Mouse (Mus musculus): ENCODE data around the gene Cx3cr1. TPM values are rescaled to one million over a fixed set of nuclear protein-coding genes. Genes with fewer than 3 reads are reported as not detected.

The Cx3cr1 gene
- total RNA-seq, 2 experiments from 2014 or later, result 30.8 to 31.7 TPM

GRCm38 (mm10) chr9:120099304-120099703 is 29.6 kb upstream of the Cx3cr1 start:
- Histone ChIP-seq H3K27ac (no peak overlapping the region), H3K4me3 (no peak overlapping the region)
- no peak for DNase-seq (ENCODE audit: low spot score in 2 of 2)
- no peak for TF ChIP-seq CTCF (conservative IDR thresholded peaks at IDR 0.05)

GRCm38 (mm10) chr9:120098682-120099081 is 29.0 kb upstream of the Cx3cr1 start:
- Histone ChIP-seq H3K4me3 (no peak overlapping the region), H3K27ac (no peak overlapping the region)
- TF ChIP-seq CTCF (conservative IDR thresholded peaks at IDR 0.05), result peak; percentile 95
- DNase-seq (ENCODE audit: low spot score in 2 of 2), result peak; percentile 70 to 80

GRCm38 (mm10) chr9:120095886-120096285 is 26.2 kb upstream of the Cx3cr1 start:
- no peak for DNase-seq (ENCODE audit: low spot score in 2 of 2)
- TF ChIP-seq CTCF (conservative IDR thresholded peaks at IDR 0.05), result no peak
- H3K4me3 ChIP-seq, result no peak overlapping the region
- no peak overlapping the region for H3K27ac ChIP-seq

GRCm38 (mm10) chr9:120093701-120094100 is 24.0 kb upstream of the Cx3cr1 start:
- no peak for TF ChIP-seq CTCF (conservative IDR thresholded peaks at IDR 0.05)
- DNase-seq (ENCODE audit: low spot score in 2 of 2), result no peak
- Histone ChIP-seq H3K27ac (no peak overlapping the region), H3K4me3 (no peak overlapping the region)

GRCm38 (mm10) chr9:120091696-120092238 is 22.1 kb upstream of the Cx3cr1 start, which contains the start of gene Ccr8:
TSS of gene Ccr8 (plus strand) at chr9:120092114.
- no peak for DNase-seq (ENCODE audit: low spot score in 2 of 2)
- Histone ChIP-seq H3K27ac (no peak within 1 kb of the TSS), H3K4me3 (no peak within 1 kb of the TSS)
- TF ChIP-seq CTCF (conservative IDR thresholded peaks at IDR 0.05), result no peak

- no peak for TF ChIP-seq CTCF (conservative IDR thresholded peaks at IDR 0.05)
- Histone ChIP-seq H3K4me3 (no peak overlapping the region), H3K27ac (no peak overlapping the region)
- DNase-seq (ENCODE audit: low spot score in 2 of 2), result no peak
Observed at GRCm38 (mm10) chr9:120091086-120091485, 21.4 kb upstream of the Cx3cr1 start.

GRCm38 (mm10) chr9:120089125-120089524 is 19.4 kb upstream of the Cx3cr1 start:
- Histone ChIP-seq H3K27ac (no peak overlapping the region), H3K4me3 (no peak overlapping the region)
- peak; percentile 27 for TF ChIP-seq CTCF (conservative IDR thresholded peaks at IDR 0.05)
- DNase-seq (ENCODE audit: low spot score in 2 of 2), result no peak

- Histone ChIP-seq H3K27ac (no peak overlapping the region), H3K4me3 (no peak overlapping the region)
- no peak for TF ChIP-seq CTCF (conservative IDR thresholded peaks at IDR 0.05)
- DNase-seq (ENCODE audit: low spot score in 2 of 2), result no peak
Observed at GRCm38 (mm10) chr9:120084406-120084805, 14.7 kb upstream of the Cx3cr1 start.

- no peak overlapping the region for H3K4me3 ChIP-seq
- DNase-seq (ENCODE audit: low spot score in 2 of 2), result no peak
- no peak overlapping the region for H3K27ac ChIP-seq
- no peak for TF ChIP-seq CTCF (conservative IDR thresholded peaks at IDR 0.05)
Observed at GRCm38 (mm10) chr9:120083158-120083894, 13.6 kb upstream of the Cx3cr1 start.

GRCm38 (mm10) chr9:120082691-120083090 is 13.0 kb upstream of the Cx3cr1 start:
- Histone ChIP-seq H3K4me3 (no peak overlapping the region), H3K27ac (peak overlapping the region; percentile 81; the same call in 1 of the 2 replicates)
- DNase-seq (ENCODE audit: low spot score in 2 of 2), result no peak
- no peak for TF ChIP-seq CTCF (conservative IDR thresholded peaks at IDR 0.05)

- TF ChIP-seq CTCF (conservative IDR thresholded peaks at IDR 0.05), result no peak
- no peak overlapping the region for H3K4me3 ChIP-seq
- peak overlapping the region; percentile 81 for H3K27ac ChIP-seq
- DNase-seq (ENCODE audit: low spot score in 2 of 2), result peak; percentile 51 to 81
Observed at GRCm38 (mm10) chr9:120081967-120082366, 12.3 kb upstream of the Cx3cr1 start.

- TF ChIP-seq CTCF (conservative IDR thresholded peaks at IDR 0.05), result peak; percentile 51
- DNase-seq (ENCODE audit: low spot score in 2 of 2), result no peak
- Histone ChIP-seq H3K4me3 (no peak overlapping the region), H3K27ac (peak overlapping the region; percentile 81; the same call in 1 of the 2 replicates)
Observed at GRCm38 (mm10) chr9:120081247-120081646, 11.6 kb upstream of the Cx3cr1 start.

- TF ChIP-seq CTCF (conservative IDR thresholded peaks at IDR 0.05), result peak; percentile 55
- no peak overlapping the region for H3K27ac ChIP-seq
- peak; percentile 49 to 59 for DNase-seq (ENCODE audit: low spot score in 2 of 2)
- H3K4me3 ChIP-seq, result no peak overlapping the region
Observed at GRCm38 (mm10) chr9:120080546-120081108, 10.9 kb upstream of the Cx3cr1 start.
